15 mouse cellular contexts compared by ENCODE assay signal in genomic region chr9:49622928-49623676, GRCm38 (mm10).
DNase-seq lines count a peak whose midpoint lies in the region; ATAC-seq and TF ChIP-seq lines count a peak whose summit lies in the region.
"Had no signal": no experiment of that assay in that cellular context is flagged by ENCODE, and none has a peak within 500 bp of the region (broad histone marks: within the 10 kb centered on the region; RNA-seq: fewer than 3 reads in every experiment).

No protein-coding gene starts in this region.

- TF ChIP-seq CTCF in hindbrain, postnatal 0 days (IDR thresholded peaks at IDR 0.05; ENCODE audit: low read depth): no peak

- no peaks in the 10 kb centered on the region for H3K4me1 ChIP-seq in embryonic facial prominence, embryonic 14.5 days (ENCODE audit: control insufficient read depth, insufficient read depth, low read length)
- H3K4me1 ChIP-seq in embryonic facial prominence, embryonic 10.5 days: peaks cover 9% of the 10 kb centered on the region
- H3K4me1 ChIP-seq in hindbrain, postnatal 0 days (ENCODE audit: insufficient read depth, low read length): peaks cover 23% of the 10 kb centered on the region
- H3K4me1 ChIP-seq: stomach, embryonic 15.5 days had no signal

- WGBS in embryonic facial prominence, embryonic 14.5 days: 59% methylated on average over 9 of the region's 9 CpGs
- 70% methylated on average over 9 of the region's 9 CpGs for WGBS in embryonic facial prominence, embryonic 10.5 days
- 35% methylated on average over 9 of the region's 9 CpGs for WGBS in hindbrain, postnatal 0 days

- H3K27ac ChIP-seq in embryonic facial prominence, embryonic 14.5 days (replicated peaks; ENCODE audit: low read depth, low read length): no peak overlapping the region
- no peak overlapping the region for H3K27ac ChIP-seq in embryonic facial prominence, embryonic 10.5 days (replicated peaks)
- peak overlapping the region; percentile 67; the same call in 1 of the 2 replicates for H3K27ac ChIP-seq in hindbrain, postnatal 0 days
- H3K27ac ChIP-seq: stomach, embryonic 15.5 days had no signal

- H3K9ac ChIP-seq in embryonic facial prominence, embryonic 14.5 days (ENCODE audit: low read depth, low read length): no peak overlapping the region
- no peak overlapping the region for H3K9ac ChIP-seq in hindbrain, postnatal 0 days (replicated peaks; ENCODE audit: low read length)
- H3K9ac ChIP-seq: liver, postnatal 0 days; stomach, embryonic 15.5 days had no signal

- DNase-seq in embryonic facial prominence, embryonic 14.5 days (ENCODE audit: low spot score): peak; percentile 48
- DNase-seq in embryonic facial prominence, embryonic 10.5 days (ENCODE audit: low spot score): no peak
- peak; percentile 22 for DNase-seq in layer of hippocampus, adult 11-12 months (ENCODE audit: low spot score)
- no peak for DNase-seq in layer of hippocampus, postnatal 36 days
- peak; percentile 72 for DNase-seq in hindbrain, postnatal 0 days (ENCODE audit: low spot score)
- DNase-seq in retina, embryonic 14.5 days (ENCODE audit: low spot score): peak; percentile 66
- no peak for DNase-seq in gastrocnemius, adult 18-20 months (ENCODE audit: low spot score)
- no peak for DNase-seq in thymus, adult 18-20 months
- DNase-seq: adrenal gland, postnatal 14 days; kidney, postnatal 36 days; liver, postnatal 0 days; lung, postnatal 4 days; thymus, postnatal 36 days had no signal

- no peak overlapping the region for H3K4me3 ChIP-seq in embryonic facial prominence, embryonic 14.5 days (ENCODE audit: low read depth, low read length)
- no peak overlapping the region for H3K4me3 ChIP-seq in embryonic facial prominence, embryonic 10.5 days
- no peak overlapping the region for H3K4me3 ChIP-seq in hindbrain, postnatal 0 days (ENCODE audit: low read length)
- H3K4me3 ChIP-seq: stomach, embryonic 15.5 days had no signal

- no peak for ATAC-seq in embryonic facial prominence, embryonic 14.5 days (ENCODE audit: low read depth)
- no peak for ATAC-seq in hindbrain, postnatal 0 days
- ATAC-seq: intestine, postnatal 0 days; liver, postnatal 0 days had no signal

- no peaks in the 10 kb centered on the region for H3K36me3 ChIP-seq in embryonic facial prominence, embryonic 14.5 days (ENCODE audit: control insufficient read depth, insufficient read depth, low read length)
- H3K36me3 ChIP-seq in embryonic facial prominence, embryonic 10.5 days (replicated peaks): no peaks in the 10 kb centered on the region
- H3K36me3 ChIP-seq in hindbrain, postnatal 0 days (ENCODE audit: insufficient read depth, low read length): no peaks in the 10 kb centered on the region
- H3K36me3 ChIP-seq: stomach, embryonic 15.5 days had no signal

- H3K27me3 ChIP-seq in embryonic facial prominence, embryonic 14.5 days (replicated peaks; ENCODE audit: control insufficient read depth, insufficient read depth, low read length): no peaks in the 10 kb centered on the region
- no peaks in the 10 kb centered on the region for H3K27me3 ChIP-seq in embryonic facial prominence, embryonic 10.5 days (replicated peaks; ENCODE audit: low read depth, poor library complexity, severe bottlenecking)
- H3K27me3 ChIP-seq in hindbrain, postnatal 0 days (ENCODE audit: insufficient read depth, low read length): no peaks in the 10 kb centered on the region
- H3K27me3 ChIP-seq: stomach, embryonic 15.5 days had no signal

- no peak overlapping the region for H3K4me2 ChIP-seq in embryonic facial prominence, embryonic 14.5 days (ENCODE audit: low read depth, low read length)
- no peak overlapping the region for H3K4me2 ChIP-seq in hindbrain, postnatal 0 days (ENCODE audit: low read depth, low read length)
- H3K4me2 ChIP-seq: stomach, embryonic 15.5 days had no signal

- H3K9me3 ChIP-seq in embryonic facial prominence, embryonic 14.5 days (ENCODE audit: control insufficient read depth, low read length): no peaks in the 10 kb centered on the region
- 0 out of 2 replicates have a peak, but pooled peaks cover 4% of the 10 kb centered on the region for H3K9me3 ChIP-seq in embryonic facial prominence, embryonic 10.5 days
- H3K9me3 ChIP-seq in hindbrain, postnatal 0 days (ENCODE audit: low read length): no peaks in the 10 kb centered on the region
- H3K9me3 ChIP-seq: stomach, embryonic 15.5 days had no signal

Comparison
In these comparisons a context has a peak if more than half of its experiments do, and no peak if none do; other contexts are left out.
1. DNase-seq: peak in embryonic facial prominence, embryonic 14.5 days (single experiment), layer of hippocampus, adult 11-12 months (single experiment), hindbrain, postnatal 0 days (single experiment) and retina, embryonic 14.5 days (single experiment); none in embryonic facial prominence, embryonic 10.5 days (single experiment), layer of hippocampus, postnatal 36 days (0 of 2), gastrocnemius, adult 18-20 months (single experiment) and thymus, adult 18-20 months (0 of 2).